Mouse (Mus musculus) heart, postnatal 4 days (tissue): Measurements from ENCODE around the gene Rrm1. TPM values are rescaled to one million over a fixed set of nuclear protein-coding genes. Genes with fewer than 3 reads are reported as not detected.

ENCODE experiments used
- total RNA-seq, 2 experiments: library from RNA; stranded (reverse); gene quantifications; 2 replicates each; pipeline ENCODE4 v1.2.3; 2021

Gene Rrm1
- total RNA-seq, 2 experiments from 2014 or later: 101 to 103 TPM

Other genes starting within 250 kb of the Rrm1 start
- gene Nup98, start 231.5 kb upstream of the Rrm1 start, total RNA-seq: 10 to 100 TPM; 50.3 to 50.7 TPM
- gene Pgap2, start 231.5 kb upstream of the Rrm1 start, total RNA-seq: 10 to 100 TPM; 43.2 to 47.4 TPM
- gene Rhog, start 185.6 kb upstream of the Rrm1 start, total RNA-seq: 10 to 100 TPM; 37.0 to 39.2 TPM
- gene Stim1, start 173.9 kb upstream of the Rrm1 start, total RNA-seq: 10 to 100 TPM; 23.9 to 24.0 TPM
- not detected for gene Olfr543, start 40.0 kb downstream of the Rrm1 start, total RNA-seq
- not detected for gene Olfr544, start 46.6 kb downstream of the Rrm1 start, total RNA-seq
- not detected for gene Olfr545, start 57.9 kb downstream of the Rrm1 start, total RNA-seq
- not detected for gene Olfr547, start 93.1 kb downstream of the Rrm1 start, total RNA-seq
- not detected for gene Olfr548-ps1, start 99.2 kb downstream of the Rrm1 start, total RNA-seq
- gene Olfr549, start 108.2 kb downstream of the Rrm1 start, total RNA-seq: not detected
- gene Trim21, start 123.8 kb downstream of the Rrm1 start, total RNA-seq: 1 to 10 TPM; 4.4 to 4.9 TPM
- gene Olfr550, start 129.7 kb downstream of the Rrm1 start, total RNA-seq: not detected
- gene Olfr551, start 150.2 kb downstream of the Rrm1 start, total RNA-seq: not detected
- gene Olfr552, start 156.1 kb downstream of the Rrm1 start, total RNA-seq: under 1 TPM in 1 of 2 experiments, not detected in 1; 0.07 TPM
- not detected for gene Olfr553, start 176.5 kb downstream of the Rrm1 start, total RNA-seq
- not detected for gene Olfr554, start 196.7 kb downstream of the Rrm1 start, total RNA-seq
- not detected for gene Olfr555, start 217.1 kb downstream of the Rrm1 start, total RNA-seq
- not detected for gene Olfr556, start 223.2 kb downstream of the Rrm1 start, total RNA-seq
- gene Trim68, start 245.6 kb downstream of the Rrm1 start, total RNA-seq: 1 to 10 TPM; 8.3 to 9.6 TPM